Mouse (Mus musculus) gastrocnemius, postnatal 10 days (tissue): ENCODE data around the gene Ebf1. TPM values are rescaled to one million over a fixed set of nuclear protein-coding genes. Genes with fewer than 3 reads are reported as not detected.

Source experiments
- DNase-seq: peaks from one replicate; pipeline ENCODE4 v3.0.0; 2021; ENCODE audit warnings: mixed read lengths
- total RNA-seq, 2 experiments: library from RNA; stranded (reverse); gene quantifications; 2 replicates each; pipeline ENCODE4 v1.2.3; 2021

Gene Ebf1
- total RNA-seq, 2 experiments from 2014 or later, result 25.8 to 36.2 TPM

DNA sequence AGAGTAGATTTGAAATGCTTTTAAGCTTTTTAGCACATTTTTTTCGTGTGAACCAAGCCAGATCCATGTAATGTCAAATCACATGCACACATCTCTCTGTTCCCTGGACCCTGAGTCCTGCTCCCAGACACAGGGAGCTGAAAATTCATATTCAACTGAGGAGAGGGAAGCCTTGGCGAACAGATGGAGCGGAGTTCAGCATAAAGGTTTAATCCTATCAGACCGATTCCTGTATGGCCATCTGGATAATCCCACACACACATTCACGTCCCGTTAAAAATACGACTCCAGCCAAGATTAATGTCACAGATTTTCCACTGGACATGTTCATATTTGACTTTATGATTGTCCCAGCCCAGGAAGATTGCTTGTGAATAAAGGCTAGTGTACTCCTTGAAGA is 282.8 kb downstream of the Ebf1 start:
- DNase-seq, result no peak

DNA sequence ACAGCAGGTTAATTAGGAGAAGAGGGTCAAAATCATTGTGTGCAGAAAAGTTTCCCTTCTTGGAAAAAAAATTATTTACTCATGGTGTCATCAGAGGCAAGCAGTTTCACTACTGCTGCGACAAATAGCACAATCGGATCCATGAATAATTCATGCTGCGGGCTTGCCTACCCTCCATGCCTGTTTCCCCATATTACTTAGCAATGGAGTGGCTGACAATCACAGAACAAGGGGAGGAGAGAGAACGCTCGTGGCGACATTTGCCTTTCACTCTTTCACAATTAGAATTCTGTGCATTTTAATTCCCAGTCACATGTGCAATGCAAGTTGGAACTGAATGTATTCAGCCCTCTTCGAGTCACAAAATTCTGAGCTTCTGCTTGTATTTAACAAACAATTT is 283.4 kb downstream of the Ebf1 start:
- DNase-seq, result no peak

DNA sequence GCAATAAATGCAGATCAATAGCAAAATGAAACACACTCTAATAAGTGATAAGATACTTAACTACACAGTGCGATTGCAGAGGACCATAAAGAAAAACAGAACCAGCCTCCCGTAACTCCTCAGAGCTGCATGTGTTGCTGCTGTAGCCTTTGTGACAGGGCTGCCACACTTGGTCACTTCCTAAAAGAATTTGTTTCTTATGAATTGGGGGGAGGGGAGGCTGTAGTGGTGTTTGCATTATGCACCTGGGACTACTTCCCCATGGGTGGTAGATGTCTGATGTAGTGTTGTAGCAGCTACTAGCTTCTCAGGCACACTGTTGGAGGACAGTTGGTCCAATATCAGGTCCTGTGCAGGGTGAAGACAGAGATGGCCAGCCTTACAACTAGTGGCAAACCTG is 284.6 kb downstream of the Ebf1 start:
- no peak for DNase-seq

DNA sequence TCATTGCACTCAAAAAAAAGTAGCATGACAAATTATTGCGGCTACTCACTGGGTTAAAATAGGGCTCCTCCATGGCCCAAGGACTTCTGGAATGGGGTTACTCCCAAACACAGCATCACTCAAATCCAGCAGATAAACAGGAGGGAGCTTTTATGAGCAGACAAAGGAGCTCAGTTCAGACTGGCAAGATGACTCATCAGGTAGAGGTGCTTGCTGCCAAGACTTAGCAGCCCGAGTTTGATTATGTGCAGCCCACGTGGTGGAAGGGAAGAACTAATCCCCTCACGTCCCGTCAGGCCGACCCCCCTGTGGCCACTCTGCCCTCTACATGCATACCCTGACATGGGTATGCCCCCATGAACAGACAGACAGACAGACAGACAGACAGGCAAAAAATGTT is 285.0 kb downstream of the Ebf1 start:
- no peak for DNase-seq

DNA sequence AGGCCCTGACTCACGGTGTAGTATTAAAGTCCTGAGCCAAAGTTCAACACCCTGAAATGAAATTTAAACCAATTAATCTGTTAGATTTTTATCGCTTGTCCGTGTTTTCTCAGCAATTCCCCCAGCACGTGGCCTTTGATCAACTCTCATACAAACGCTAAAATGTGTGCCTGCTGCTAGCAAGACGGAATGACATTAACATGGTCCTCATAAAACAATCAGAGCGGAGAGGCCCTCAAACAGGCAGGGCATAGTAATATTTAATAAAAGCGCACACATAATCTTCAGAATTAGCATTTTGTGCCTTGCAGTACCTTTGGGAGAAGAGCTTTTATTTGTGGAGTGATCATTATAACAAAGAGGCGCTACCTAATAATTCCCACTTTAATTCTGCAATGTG is 287.0 kb downstream of the Ebf1 start:
- DNase-seq, result no peak

DNA sequence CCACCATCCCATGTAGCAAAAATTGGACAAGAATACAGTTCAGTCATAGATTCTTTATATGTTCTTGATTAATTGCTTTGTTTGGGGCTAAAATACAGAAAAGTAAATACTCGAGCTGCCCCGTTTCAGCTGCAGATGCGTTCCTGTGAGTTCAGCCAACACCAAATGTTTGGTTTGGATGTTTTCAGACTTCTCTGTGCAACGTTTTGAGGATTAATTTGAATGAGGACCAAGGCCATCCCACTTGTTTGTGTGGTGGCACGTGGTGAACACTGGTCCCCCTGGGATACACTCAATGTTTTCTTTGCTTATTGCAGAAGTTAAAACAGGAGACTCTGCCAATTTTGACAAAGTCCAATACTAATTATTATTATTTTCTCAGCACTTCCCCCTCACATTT is 289.3 kb downstream of the Ebf1 start:
- no peak for DNase-seq

DNA sequence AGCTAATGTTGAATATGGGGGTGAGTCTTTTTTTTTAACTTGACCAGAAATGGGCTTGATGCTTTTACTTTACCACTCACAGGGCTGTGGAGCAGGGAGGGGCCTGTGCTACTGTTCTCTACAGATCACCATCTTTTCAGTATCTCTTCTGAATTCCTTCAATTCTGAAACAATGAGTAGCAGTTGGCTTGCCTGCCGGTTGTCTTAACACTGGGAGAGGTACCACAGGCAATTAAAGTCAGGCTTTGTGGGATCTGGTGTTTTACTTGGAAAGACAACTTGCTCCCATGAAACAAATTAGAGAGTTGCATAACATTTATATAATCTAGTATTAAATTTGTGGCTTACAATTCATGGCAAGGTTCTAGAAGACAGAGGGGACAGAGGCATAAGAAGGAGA is 294.6 kb downstream of the Ebf1 start:
- no peak for DNase-seq

DNA sequence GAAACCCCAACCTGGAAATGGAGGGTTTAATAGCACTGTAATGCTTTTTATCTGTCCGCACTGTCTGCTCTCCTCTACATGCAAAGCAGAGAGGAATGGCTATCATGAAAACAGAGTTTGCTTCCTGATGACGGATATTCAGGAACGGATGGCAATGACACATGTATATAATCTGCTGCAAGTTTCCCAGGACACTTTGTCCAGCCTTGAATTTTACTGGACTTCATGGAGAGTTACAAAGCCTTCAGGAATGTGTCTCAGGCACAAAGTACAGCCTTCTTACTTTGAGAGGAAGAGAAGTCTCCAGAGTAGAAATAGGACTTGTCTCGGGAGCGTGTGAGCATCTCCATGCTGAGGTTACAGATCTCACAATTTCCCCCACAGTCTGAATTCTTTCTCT is 296.7 kb downstream of the Ebf1 start:
- no peak for DNase-seq

DNA sequence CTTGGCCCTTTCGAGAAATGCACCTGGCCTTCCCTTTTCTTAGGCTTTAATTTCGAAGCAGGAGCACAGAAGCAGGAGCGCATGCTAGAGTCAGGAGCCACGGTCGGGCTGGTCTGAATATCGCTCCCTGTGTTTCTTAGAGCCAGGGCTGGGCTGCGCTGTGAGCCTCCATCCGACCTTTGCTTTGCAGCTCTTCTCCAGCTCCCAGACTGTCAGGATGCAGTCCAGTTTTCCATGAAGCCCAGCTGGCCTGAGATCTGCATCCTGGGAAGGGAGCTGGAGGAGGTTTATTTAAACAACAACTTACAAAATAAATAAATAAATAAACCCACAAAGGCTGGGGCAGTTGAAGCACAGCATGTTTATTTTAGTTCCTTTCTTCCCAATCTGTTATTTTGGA is 299.9 kb downstream of the Ebf1 start:
- DNase-seq, result peak; percentile 18

DNA sequence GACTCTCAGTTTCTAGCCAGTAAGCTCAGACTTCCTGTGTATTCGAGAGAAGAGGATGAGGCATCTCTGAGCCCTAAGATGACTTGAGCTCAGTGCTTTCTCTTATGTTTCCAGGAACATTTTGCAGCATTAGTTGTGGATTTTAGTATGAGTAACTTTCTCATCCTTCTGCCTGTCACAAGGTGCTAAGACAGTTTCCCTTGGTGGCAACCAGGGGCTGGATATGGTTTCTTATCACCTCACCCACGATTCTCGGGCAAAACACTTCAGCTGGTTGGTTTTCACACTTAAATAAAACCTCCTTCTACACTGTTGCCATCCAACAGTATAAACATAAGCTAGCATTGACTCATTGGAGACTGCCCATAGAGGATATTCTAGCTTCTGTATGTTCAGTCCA is 306.0 kb downstream of the Ebf1 start:
- no peak for DNase-seq

DNA sequence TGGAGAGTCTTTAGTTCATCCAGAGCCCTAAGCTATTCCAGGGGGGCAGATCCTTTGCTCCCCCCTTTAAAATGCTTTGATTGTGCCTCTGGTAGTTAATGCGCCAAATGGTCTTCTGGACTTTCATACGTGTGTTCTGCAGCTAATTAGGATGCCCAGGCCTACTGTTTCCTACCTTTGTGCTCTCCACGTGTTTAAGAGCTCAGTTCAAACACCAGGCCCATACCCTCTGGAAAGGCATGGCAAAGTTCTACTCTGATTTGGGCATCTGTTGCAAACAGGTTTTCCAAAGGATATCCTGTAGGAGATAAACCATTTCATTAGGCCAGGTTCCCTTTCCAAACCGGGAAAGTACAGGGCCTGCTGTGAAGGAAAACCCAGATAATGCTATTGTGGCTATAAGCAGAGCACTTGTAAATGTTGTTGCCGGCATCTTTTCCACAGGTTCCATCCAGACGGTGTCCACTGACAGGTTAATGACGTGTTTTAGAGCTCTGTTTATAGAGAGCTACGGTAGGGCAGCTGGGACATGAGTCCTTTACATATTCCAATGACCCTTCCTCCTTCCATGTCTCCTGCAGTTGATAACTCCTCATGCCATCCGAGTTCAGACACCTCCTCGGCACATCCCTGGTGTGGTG is 306.9 kb downstream of the Ebf1 start:
- no peak for DNase-seq

DNA sequence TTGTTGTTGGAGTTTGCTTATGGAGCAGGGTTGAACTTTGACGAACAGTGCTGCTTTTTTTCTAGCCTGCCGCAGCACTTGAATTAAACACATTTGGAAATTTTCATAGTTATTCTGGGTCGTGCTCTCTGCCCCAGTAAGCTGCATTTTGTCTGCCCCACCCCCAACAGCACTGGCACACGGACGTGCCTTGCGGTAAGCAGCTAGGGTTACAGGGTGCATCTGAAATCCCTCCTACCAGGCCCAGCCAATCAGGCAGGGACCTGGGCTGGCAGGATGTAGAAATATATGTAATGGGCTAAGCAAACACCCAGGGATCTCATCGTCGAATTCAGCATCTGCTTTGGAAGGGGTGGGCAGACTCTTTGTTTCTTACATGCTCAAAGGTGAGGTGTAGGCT is 307.8 kb downstream of the Ebf1 start:
- no peak for DNase-seq

DNA sequence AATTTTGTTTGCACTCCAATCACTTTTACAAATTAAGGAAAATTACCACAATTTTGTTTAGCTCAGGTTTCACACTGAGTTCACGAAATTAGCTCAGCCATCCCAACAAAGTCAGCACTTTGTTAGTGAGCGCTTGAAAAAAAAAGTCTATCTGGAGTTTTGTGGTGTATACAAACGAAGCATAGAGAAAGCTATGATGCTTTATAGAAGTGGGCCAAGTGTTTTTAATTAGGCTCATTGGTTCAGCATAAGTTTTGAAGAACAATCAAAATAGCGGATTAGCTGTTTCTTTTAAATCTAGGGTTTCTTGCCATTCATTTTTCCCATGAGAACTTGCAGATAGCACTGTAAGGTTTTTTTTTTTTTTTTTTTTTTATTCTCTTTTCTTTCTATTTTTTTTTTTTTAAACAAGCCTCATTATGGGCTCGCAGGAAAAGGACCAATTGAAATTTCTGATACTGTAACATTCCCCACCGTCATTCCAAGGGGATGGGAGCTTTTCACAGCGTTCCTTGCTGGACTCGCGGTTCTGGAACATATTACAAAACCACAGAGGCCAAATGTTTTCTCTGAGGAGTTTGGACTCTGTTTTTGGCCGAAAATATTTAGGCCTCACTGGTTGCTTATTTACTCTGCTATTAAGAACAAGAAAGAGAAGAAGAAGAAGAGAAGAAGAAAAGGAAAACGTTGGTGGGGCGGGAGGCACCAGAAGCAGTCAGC is 308.8 kb downstream of the Ebf1 start:
- DNase-seq, result no peak

DNA sequence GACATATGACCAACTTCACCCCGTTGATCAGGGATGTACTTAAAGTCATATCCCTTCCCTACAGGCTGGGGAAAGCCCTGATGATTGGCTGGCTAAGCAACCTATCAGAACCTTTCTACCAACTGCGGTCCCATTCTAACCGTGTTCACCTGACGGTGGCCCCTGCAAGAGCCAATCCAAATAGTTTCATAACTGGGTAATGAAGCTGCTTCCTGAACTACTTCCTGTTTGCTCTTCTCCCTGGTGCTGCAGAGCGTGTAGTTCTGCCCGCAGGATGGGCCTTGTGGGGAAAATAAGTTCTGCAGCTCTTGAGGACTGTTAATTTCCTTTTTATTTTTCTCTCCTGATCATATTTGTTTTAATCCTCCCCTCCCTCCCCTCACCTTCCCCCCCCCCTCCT is 311.3 kb downstream of the Ebf1 start:
- DNase-seq, result no peak

DNA sequence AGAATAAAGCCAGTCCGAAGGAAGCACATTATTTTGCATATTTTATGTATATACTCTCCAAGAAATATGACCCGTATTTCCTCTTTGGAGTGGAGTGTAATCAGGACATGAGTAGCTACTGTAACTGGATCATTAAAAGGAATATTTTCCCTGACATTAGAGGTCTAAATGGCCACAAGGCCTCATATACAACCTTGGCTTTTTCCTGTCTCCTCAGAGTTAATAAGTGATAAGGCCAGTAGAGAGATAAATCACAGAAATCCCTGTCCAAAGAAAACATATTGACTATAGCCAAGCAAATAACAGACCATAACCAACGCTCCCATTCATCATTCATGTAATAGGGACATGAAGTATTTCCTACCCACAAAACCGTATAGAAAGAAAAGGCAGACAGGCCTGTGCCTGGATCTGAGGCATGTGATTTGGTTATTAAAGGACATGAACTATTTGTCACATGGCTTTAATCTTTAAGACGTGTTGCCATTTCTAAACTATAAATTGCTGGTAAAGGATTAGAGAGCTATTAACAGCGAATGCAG is 315.9 kb downstream of the Ebf1 start:
- no peak for DNase-seq

DNA sequence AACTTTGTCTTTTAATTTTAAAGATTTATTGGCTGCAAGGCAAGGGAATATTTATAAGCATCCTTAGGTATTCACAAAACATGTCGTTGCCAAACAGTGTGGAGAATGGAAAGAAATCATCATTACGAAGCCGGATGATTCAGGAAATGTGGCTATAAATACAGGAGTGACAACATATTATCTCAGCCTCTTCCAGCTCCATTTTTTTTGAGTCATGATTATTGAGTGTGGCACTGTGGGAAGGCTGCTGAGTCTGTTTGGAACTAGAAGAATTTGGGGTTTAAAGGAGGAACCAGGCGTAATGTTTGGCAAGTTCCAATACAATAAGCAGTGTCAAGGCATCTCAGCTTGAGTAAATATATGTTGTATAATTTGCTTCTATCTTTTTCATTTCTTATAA is 326.7 kb downstream of the Ebf1 start:
- DNase-seq, result no peak

DNA sequence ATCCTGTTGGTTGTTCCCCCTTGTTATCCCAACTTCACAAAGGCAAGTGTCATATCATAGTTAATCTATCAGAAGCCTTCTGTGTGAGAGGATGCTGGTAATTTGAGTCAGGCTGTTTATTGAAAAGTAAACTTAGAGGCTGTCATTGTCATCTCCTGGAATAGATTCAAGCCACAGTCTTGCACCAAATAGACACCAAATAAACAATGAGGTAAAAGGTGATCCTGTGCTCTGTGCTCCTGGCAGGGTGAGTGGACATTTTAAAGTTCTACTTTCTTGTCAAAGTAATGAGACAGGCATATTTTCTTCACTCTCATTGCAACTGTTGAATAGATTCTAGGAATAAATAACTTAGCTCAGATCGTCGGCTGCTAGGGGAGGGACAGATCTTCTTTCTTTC is 327.3 kb downstream of the Ebf1 start:
- DNase-seq, result no peak

DNA sequence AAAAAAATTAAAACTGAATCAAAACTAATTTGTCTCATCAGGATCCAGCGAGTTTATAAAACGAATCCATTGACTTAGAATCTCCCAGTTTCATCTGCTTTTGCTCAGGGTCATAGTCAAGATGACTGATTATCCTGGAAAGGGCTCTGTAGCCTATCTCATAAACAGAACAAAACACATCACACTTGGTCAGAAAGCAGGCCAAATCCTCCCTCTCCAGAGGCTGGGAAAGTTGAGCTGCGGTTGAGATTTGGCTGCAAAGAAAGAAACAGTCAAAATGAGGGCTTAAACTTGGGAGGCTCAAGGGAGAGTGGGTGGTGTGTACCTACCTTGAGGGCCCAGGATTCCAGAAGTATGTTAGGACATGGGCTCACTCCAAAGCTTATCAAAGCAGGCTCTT is 329.5 kb downstream of the Ebf1 start:
- DNase-seq, result no peak

DNA sequence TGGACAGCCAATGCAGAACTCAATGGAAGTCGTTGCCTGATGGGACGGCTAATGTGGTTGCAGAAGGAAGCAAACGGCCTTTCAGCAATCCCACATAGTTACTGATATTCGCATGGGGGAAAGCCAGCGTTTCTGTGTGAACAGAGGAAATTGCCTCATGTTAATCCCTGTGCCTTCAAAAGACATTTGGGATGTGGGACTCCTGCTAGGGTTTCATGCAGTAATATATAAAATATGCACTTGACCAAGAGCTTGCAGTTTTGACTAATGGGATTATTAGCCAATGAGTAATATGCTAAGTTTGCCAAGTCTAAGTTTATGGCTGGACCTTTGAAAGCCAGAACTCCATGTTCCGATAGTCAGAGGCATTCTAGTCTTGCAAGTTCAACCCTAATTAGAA is 331.4 kb downstream of the Ebf1 start:
- DNase-seq, result no peak

DNA sequence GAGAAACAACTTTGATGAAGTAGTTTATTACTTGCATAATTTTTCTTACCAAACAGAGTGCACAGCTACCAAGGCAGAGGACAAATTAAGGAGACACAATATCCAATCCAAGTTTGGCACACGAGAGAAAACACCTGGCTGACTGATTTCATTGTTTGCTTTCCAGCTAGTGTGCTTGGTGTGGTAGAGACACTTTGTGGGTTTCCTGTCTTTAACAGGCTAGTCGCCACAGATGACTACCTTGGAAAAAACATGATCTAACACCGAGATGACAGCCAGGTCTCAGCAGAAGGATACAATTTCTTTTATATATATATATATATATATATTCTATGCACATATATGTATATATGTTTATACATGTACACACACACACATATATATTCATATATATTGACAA is 332.0 kb downstream of the Ebf1 start:
- no peak for DNase-seq

DNA sequence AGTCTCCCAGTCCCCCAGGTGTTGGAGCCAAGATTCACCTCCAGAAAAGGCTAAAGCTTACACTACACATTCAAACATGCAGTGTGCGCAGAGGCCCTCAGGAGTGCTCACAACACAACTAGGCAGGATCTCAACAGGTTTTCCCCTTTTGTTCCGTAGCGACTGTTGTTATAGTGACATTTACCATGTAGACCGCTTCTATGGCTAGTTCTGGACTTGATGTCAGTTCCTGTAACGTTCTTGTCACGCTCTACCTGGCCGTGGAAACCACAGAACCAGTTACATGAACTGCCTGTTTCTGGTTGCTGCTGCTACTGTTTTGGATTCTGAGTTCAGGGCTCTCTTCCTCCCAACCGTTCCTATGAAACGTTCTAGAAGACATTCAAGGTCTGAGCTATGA is 333.2 kb downstream of the Ebf1 start:
- no peak for DNase-seq

DNA sequence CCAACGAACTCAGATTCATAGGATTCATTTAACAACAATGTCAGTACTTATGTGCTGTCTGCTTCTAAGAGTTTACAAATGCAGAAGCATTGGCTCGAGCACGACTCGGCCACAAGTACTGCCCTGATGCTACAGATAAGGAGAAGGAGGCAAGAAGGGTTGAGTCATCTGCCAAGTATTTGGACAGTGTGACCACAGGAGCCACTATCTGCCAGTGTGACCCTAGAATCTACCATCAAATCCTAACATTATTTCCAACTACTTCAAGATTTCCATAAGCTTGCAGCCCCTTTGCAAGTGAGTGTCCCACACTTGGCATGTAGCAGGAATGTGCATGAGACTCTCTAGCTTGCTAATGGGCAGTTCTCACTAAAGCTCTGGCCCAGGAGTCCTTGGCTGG is 334.4 kb downstream of the Ebf1 start:
- no peak for DNase-seq

DNA sequence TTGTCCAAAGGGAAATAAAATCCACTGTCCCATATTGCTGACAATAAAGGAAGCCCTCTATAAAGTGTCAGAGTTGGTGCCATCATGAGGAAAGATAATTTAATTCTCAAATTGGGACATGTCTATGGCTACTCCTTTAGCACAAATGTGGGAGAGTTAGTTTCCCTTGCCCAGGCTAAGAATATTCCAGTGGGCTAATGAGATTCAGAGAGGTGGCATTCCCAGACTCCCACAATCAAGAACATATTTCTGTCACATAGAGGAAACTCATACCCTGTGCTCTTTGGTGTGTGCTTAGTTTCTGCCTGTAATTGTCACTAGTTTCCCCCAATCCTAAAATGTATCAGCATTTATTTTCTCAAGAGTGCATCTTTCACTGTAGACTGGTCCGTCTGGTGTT is 336.2 kb downstream of the Ebf1 start:
- no peak for DNase-seq

DNA sequence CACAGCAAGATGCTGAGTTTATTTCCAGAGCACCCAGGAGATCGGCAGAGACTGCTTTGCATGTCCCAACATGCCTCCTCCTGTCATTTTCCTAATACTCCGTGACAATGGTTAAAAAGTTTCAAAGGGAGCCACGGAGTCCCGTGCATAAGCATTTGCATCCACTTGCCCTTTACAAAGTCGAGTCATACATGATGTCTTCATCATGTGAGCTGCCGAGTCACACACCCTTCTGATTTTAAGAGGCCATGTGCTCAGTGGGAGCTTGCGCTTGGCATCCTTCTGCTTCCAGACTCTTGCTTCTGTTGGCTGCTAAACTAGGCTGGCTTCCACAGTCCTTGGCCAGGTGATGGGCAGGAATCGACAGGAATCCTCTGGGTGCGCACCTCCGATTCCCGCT is 336.7 kb downstream of the Ebf1 start:
- no peak for DNase-seq
